Mouse (Mus musculus) hindbrain, embryonic 10.5 days (tissue): ENCODE measurements around the gene Aftph. TPM values are rescaled to one million over a fixed set of nuclear protein-coding genes. Genes with fewer than 3 reads are reported as not detected.
A peak's percentile ranks its signal among the peaks of the same experiment; 100 is the strongest.
"Not testable (repeated sequence)": the region's sequence is repeated elsewhere in the genome, so short reads cannot be mapped to it uniquely, and the experiment has no call there.

Experiments used
- DNase-seq: peaks from one replicate; pipeline ENCODE4 v3.0.0-alpha.2; 2017; ENCODE audit warnings: low spot score
- H3K27ac ChIP-seq: fragments of 300-500 bp; sonication (generic); 2 replicates; pipeline ENCODE4 v1.5.1; 2016; ENCODE audit warnings: mild to moderate bottlenecking, moderate library complexity
- H3K27me3 ChIP-seq: fragments of 300-500 bp; sonication (generic); 2 replicates; pipeline ENCODE4 v1.6.1; 2016; ENCODE audit warnings: mild to moderate bottlenecking; ENCODE audit not compliant: poor library complexity, insufficient read depth, severe bottlenecking
- H3K36me3 ChIP-seq: fragments of 300-500 bp; sonication (generic); 2 replicates; pipeline ENCODE4 v1.6.1; 2016; ENCODE audit warnings: mild to moderate bottlenecking, moderate library complexity
- H3K4me1 ChIP-seq: fragments of 300-500 bp; sonication (generic); replicated peaks from 2 replicates; pipeline ENCODE4 v1.6.1; 2016; ENCODE audit warnings: mild to moderate bottlenecking
- H3K4me3 ChIP-seq: fragments of 300-500 bp; sonication (generic); 2 replicates; pipeline ENCODE4 v1.5.1; 2016; ENCODE audit warnings: mild to moderate bottlenecking, moderate library complexity
- H3K9me3 ChIP-seq: fragments of 300-500 bp; sonication (generic); 2 replicates; pipeline ENCODE4 v1.6.1; 2016; ENCODE audit warnings: mild to moderate bottlenecking, moderate library complexity
- WGBS: fragments of 180-500 bp; shearing (Covaris S2); methylation state at CpG from one replicate; pipeline ENCODE4 v1.1.7; 2016; 5-methylcytosine and 5-hydroxymethylcytosine counted together
- polyA plus RNA-seq: library from polyadenylated mRNA; unstranded; fragments of >200 nt; fragmentation: Nextera tagmentation; extraction: Ambion mirVana; gene quantifications from 2 replicates; pipeline ENCODE4 v1.2.1, GENCODE M21; 2016

Aftph gene
- polyA plus RNA-seq, 1 experiment from 2014 or later, result 26.1 TPM

DNA sequence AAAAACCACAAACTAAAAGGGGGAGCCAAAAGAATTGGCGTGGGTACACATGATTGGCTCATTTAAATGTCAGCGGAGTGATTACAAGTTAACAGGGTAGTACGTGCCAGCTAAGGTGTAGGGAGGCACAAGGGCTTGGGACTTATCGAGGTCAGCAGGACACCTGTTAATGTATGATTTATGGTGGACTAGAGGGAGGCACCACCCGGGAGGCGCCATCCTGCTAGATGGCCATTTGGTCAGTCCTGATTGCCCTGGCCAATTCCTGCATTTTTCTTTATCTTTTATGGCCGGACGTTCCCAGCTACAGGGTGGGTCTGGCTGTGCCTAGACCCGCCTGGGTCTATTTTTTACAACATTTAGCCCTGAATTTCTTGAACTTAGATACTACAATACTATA lies 30.4 kb upstream of the Aftph start:
- not testable (repeated sequence) for DNase-seq, H3K27me3 ChIP-seq, H3K4me1 ChIP-seq, H3K27ac ChIP-seq, H3K9me3 ChIP-seq, H3K36me3 ChIP-seq, H3K4me3 ChIP-seq
- whole genome bisulfite sequencing, result 83% methylated on average over 9 of the region's 9 CpGs

DNA sequence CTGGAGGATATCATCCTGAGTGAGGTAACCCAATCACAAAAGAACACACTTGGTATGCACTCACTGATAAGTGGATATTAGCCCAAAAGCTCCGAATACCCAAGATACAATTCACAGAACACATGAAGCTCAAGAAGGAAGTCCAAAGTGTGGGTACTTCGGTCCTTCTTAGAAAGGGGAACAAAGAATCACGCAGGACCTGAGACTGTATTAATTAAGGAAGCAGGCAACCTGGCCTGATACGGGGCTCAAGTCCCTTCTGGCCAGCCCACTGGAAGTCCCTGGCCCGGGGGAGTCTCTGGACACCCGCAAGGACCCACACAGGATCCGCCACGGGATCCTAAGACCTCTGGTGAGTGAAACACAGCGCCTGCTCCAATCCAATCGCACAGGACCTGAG lies 20.6 kb upstream of the Aftph start:
- not testable (repeated sequence) for H3K27ac ChIP-seq, DNase-seq, H3K9me3 ChIP-seq, H3K4me1 ChIP-seq, H3K36me3 ChIP-seq, H3K4me3 ChIP-seq, H3K27me3 ChIP-seq
- WGBS, result 94% methylated on average over 10 of the region's 10 CpGs

DNA sequence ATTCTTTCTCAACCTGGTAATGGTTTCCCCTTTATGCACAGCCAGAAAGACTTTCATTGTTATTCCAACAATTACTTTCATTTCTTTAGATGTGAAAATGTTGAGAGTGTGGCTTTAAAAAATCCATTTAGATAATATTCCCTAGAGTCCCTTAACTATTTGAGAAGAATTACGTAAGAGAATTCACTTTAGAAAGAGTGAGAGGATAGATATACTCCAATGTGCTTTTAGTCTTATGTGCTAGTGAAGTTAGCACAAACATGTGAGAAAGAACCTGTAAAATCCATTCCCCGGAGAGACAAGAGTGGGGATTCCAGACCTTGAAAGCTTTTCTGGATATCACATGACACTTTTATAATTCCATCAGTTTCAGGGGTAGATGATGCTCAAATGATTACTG lies 9.2 kb upstream of the Aftph start:
- no peaks in the 10 kb centered on the region for H3K4me1 ChIP-seq
- no peak overlapping the region for H3K27ac ChIP-seq
- no peak overlapping the region for H3K4me3 ChIP-seq
- H3K27me3 ChIP-seq, result no peaks in the 10 kb centered on the region
- peaks cover 15% of the 10 kb centered on the region for H3K9me3 ChIP-seq
- WGBS, result 82% methylated on average over 2 of the region's 2 CpGs
- DNase-seq, result no peak
- H3K36me3 ChIP-seq, result no peaks in the 10 kb centered on the region

DNA sequence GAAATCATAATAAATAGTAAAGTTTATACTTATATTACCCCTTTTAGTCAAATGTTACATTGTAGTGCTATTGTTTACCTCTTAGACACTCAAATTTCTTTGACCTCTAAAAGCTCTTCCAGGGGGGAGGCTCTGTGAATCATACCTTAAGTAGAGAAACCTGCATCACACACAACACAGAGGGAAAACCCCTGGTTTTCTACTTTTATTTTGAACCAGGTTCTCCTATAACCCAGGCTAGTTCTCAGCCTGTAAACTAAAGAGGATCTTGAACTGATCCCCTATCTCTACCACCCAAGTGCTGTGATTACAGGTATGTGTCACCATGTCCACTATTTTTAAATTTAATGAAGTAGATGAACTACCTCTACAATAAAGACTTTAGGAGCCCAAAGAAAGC lies 2.0 kb upstream of the Aftph start:
- H3K36me3 ChIP-seq, result no peaks in the 10 kb centered on the region
- H3K4me1 ChIP-seq, result peaks cover 13% of the 10 kb centered on the region
- no peaks in the 10 kb centered on the region for H3K9me3 ChIP-seq
- no peak for DNase-seq
- no peak overlapping the region for H3K27ac ChIP-seq
- no peak overlapping the region for H3K4me3 ChIP-seq
- no peaks in the 10 kb centered on the region for H3K27me3 ChIP-seq

- H3K36me3 ChIP-seq, result no peaks in the 10 kb centered on the region
- H3K9me3 ChIP-seq, result no peaks in the 10 kb centered on the region
- H3K27ac ChIP-seq, result peak overlapping the region; percentile 94
- DNase-seq, result peak; percentile 27
- H3K27me3 ChIP-seq, result no peaks in the 10 kb centered on the region
- H3K4me1 ChIP-seq, result peaks cover 13% of the 10 kb centered on the region
- H3K4me3 ChIP-seq, result peak overlapping the region; percentile 95
- under 1% methylated on average over 9 of the region's 9 CpGs for WGBS
Measured at GRCm38 (mm10) chr11:20742361-20742897, 1.0 kb upstream of the Aftph start.

GRCm38 (mm10) chr11:20740481-20741200 lies 748 bp downstream of the Aftph start:
- no peaks in the 10 kb centered on the region for H3K9me3 ChIP-seq
- H3K4me1 ChIP-seq, result peaks cover 13% of the 10 kb centered on the region
- peak overlapping the region; percentile 94 for H3K27ac ChIP-seq
- no peaks in the 10 kb centered on the region for H3K27me3 ChIP-seq
- peak; percentile 61 for DNase-seq
- under 1% methylated on average over 56 of the region's 56 CpGs for WGBS
- no peaks in the 10 kb centered on the region for H3K36me3 ChIP-seq
- H3K4me3 ChIP-seq, result peak overlapping the region; percentile 95

- H3K27me3 ChIP-seq, result no peaks in the 10 kb centered on the region
- DNase-seq, result no peak
- H3K36me3 ChIP-seq, result no peaks in the 10 kb centered on the region
- H3K4me1 ChIP-seq, result peaks cover 6% of the 10 kb centered on the region
- no peak overlapping the region for H3K27ac ChIP-seq
- H3K4me3 ChIP-seq, result no peak overlapping the region
- H3K9me3 ChIP-seq, result no peaks in the 10 kb centered on the region
- WGBS, result 84% methylated on average over 3 of the region's 3 CpGs
Measured at GRCm38 (mm10) chr11:20734066-20734465, 7.3 kb downstream of the Aftph start.

GRCm38 (mm10) chr11:20733486-20734030 lies 7.8 kb downstream of the Aftph start:
- 57% methylated on average over 3 of the region's 3 CpGs for WGBS
- H3K9me3 ChIP-seq, result no peaks in the 10 kb centered on the region
- H3K4me3 ChIP-seq, result no peak overlapping the region
- H3K4me1 ChIP-seq, result peaks cover 6% of the 10 kb centered on the region
- H3K27ac ChIP-seq, result no peak overlapping the region
- no peaks in the 10 kb centered on the region for H3K36me3 ChIP-seq
- no peaks in the 10 kb centered on the region for H3K27me3 ChIP-seq
- DNase-seq, result no peak

DNA sequence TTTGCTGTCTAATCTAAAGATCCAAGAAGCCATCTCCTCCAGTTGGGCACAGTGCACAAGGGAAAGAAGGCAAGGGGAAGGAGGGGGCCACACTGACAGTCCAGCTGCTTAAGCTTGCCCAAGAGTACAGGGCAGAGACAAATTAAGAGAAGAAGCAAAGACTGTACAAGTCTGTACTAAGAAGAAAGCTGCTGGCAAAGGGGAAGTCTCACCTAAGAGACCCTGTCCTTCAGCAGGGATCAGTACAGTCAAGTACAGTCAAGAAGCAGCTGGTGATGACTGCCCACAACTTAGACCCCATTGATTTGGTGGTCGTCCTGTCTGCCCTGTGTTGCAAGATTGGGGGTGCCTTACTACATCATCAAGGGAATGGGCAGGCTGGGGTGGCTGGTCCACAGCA lies 12.0 kb downstream of the Aftph start:
- H3K36me3 ChIP-seq, result peaks cover 26% of the 10 kb centered on the region
- no peak for DNase-seq
- H3K27me3 ChIP-seq, result no peaks in the 10 kb centered on the region
- WGBS, result 81% methylated on average over 1 of the region's 1 CpGs
- peaks cover 3% of the 10 kb centered on the region for H3K4me1 ChIP-seq
- H3K27ac ChIP-seq, result no peak overlapping the region
- H3K4me3 ChIP-seq, result no peak overlapping the region
- H3K9me3 ChIP-seq, result no peaks in the 10 kb centered on the region

GRCm38 (mm10) chr11:20728044-20728443 lies 13.3 kb downstream of the Aftph start:
- Histone ChIP-seq H3K27ac (no peak overlapping the region), H3K36me3 (peaks cover 26% of the 10 kb centered on the region), H3K4me3 (no peak overlapping the region), H3K27me3 (no peaks in the 10 kb centered on the region), H3K4me1 (no peaks in the 10 kb centered on the region), H3K9me3 (no peaks in the 10 kb centered on the region)
- 88% methylated on average over 2 of the region's 2 CpGs for WGBS
- no peak for DNase-seq

DNA sequence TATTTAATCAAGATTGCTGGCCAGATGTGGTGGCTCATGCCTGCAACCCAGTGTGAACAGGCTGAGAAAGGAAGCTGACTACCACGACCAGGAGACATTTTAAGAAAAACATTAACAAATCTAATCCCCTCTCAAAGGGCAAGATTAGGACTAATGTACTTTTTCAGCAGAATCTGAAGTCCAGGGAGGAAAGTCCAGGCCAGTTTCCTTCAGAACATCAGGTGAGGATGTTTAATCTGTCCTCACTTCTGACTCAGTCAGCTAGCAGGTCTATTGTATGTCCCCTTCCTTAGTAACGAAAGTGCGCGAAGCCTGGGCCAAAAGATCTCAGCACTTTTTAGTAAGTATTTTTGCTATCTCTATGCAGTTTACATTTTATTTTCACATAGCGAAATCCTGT lies 17.8 kb downstream of the Aftph start:
- no peaks in the 10 kb centered on the region for H3K9me3 ChIP-seq
- H3K27me3 ChIP-seq, result no peaks in the 10 kb centered on the region
- WGBS, result 94% methylated on average over 5 of the region's 5 CpGs
- H3K27ac ChIP-seq, result no peak overlapping the region
- peaks cover 43% of the 10 kb centered on the region for H3K36me3 ChIP-seq
- DNase-seq, result no peak
- H3K4me1 ChIP-seq, result no peaks in the 10 kb centered on the region
- no peak overlapping the region for H3K4me3 ChIP-seq

GRCm38 (mm10) chr11:20712068-20712671 lies 29.2 kb downstream of the Aftph start:
- Histone ChIP-seq H3K4me1 (no peaks in the 10 kb centered on the region), H3K4me3 (no peak overlapping the region), H3K27me3 (no peaks in the 10 kb centered on the region), H3K27ac (no peak overlapping the region), H3K36me3 (peaks cover 8% of the 10 kb centered on the region; the same call in 1 of the 2 replicates), H3K9me3 (no peaks in the 10 kb centered on the region)
- no peak for DNase-seq
- WGBS, result 86% methylated on average over 9 of the region's 9 CpGs

GRCm38 (mm10) chr11:20691000-20691399 lies 50.4 kb downstream of the Aftph start:
- peak; percentile 79 for DNase-seq
- no peaks in the 10 kb centered on the region for H3K9me3 ChIP-seq
- no peak overlapping the region for H3K4me3 ChIP-seq
- 7% methylated on average over 4 of the region's 4 CpGs for WGBS
- no peaks in the 10 kb centered on the region for H3K4me1 ChIP-seq
- peaks cover 16% of the 10 kb centered on the region for H3K36me3 ChIP-seq
- no peak overlapping the region for H3K27ac ChIP-seq
- H3K27me3 ChIP-seq, result no peaks in the 10 kb centered on the region
